Mouse (Mus musculus) thymus, adult 2 months (tissue): ENCODE measurements around the gene Usp6nl.

Experiments
- CTCF ChIP-seq: fragments of 200-500 bp; IDR thresholded peaks from 2 replicates; pipeline ENCODE4 v1.5.1; 2012; ENCODE audit warnings: mild to moderate bottlenecking, control low read depth, low read length, moderate library complexity, borderline replicate concordance; ENCODE audit not compliant: control insufficient read depth, poor library complexity, insufficient read depth; ENCODE audit errors: extremely low read depth
- POLR2A ChIP-seq: fragments of 200-500 bp; IDR thresholded peaks from 2 replicates; pipeline ENCODE4 v1.6.1; 2012; ENCODE audit warnings: mild to moderate bottlenecking, low read length, control low read depth, moderate library complexity; ENCODE audit not compliant: control insufficient read depth, poor library complexity, insufficient read depth; ENCODE audit errors: extremely low read depth

GRCm38 (mm10) chr2:6478361-6478965 is 156.0 kb downstream of the Usp6nl start:
- TF ChIP-seq POLR2A (no peak), CTCF (no peak)
